Mouse (Mus musculus) heart, postnatal 0 days (tissue): ENCODE measurements around the gene Znrf1. TPM values are rescaled to one million over a fixed set of nuclear protein-coding genes. Genes with fewer than 3 reads are reported as not detected.

ENCODE experiments used
- ATAC-seq: fragments of 200-750 bp; cut with Nextera tagmentation; 2 replicates; pipeline ENCODE4 v1.8.0; 2017; ENCODE audit warnings: low read depth, moderate number of reproducible peaks, moderate library complexity; ENCODE audit not compliant: insufficient read depth
- DNase-seq: peaks from one replicate; pipeline ENCODE4 v3.0.0-alpha.2; 2016; ENCODE audit warnings: low spot score
- H3K27ac ChIP-seq: fragments of 300-500 bp; sonication (generic); 2 replicates; pipeline ENCODE4 v1.5.1; 2014; ENCODE audit warnings: low read depth, mild to moderate bottlenecking
- H3K27me3 ChIP-seq: fragments of 300-500 bp; sonication (generic); 2 replicates; pipeline ENCODE4 v1.6.1; 2014; ENCODE audit warnings: low read length, mixed read lengths; ENCODE audit not compliant: control insufficient read depth, insufficient read depth
- H3K36me3 ChIP-seq: fragments of 300-500 bp; sonication (generic); replicated peaks from 2 replicates; pipeline ENCODE4 v1.6.1; 2014; ENCODE audit warnings: low read length, mixed read lengths; ENCODE audit not compliant: control insufficient read depth, insufficient read depth
- H3K4me1 ChIP-seq: fragments of 300-500 bp; sonication (generic); 2 replicates; pipeline ENCODE4 v1.6.1; 2014; ENCODE audit warnings: antibody characterized with exemption; ENCODE audit not compliant: control insufficient read depth, insufficient read depth
- H3K4me2 ChIP-seq: fragments of 300-500 bp; sonication (generic); 2 replicates; pipeline ENCODE4 v1.6.1; 2014; ENCODE audit warnings: low read depth, mild to moderate bottlenecking, low read length, moderate library complexity
- H3K4me3 ChIP-seq: fragments of 300-500 bp; sonication (generic); 2 replicates; pipeline ENCODE4 v1.5.1; 2014; ENCODE audit warnings: low read depth, low read length
- H3K9ac ChIP-seq: fragments of 300-500 bp; sonication (generic); replicated peaks from 2 replicates; pipeline ENCODE4 v1.6.1; 2014; ENCODE audit warnings: low read depth, low read length, mixed read lengths
- H3K9me3 ChIP-seq: fragments of 300-500 bp; sonication (generic); replicated peaks from 2 replicates; pipeline ENCODE4 v1.6.1; 2016; ENCODE audit warnings: low read length; ENCODE audit not compliant: control insufficient read depth
- CTCF ChIP-seq: IDR thresholded peaks from 2 replicates; pipeline ENCODE4 v1.5.1; 2016; ENCODE audit warnings: antibody characterized with exemption, control low read depth, low read depth
- EP300 ChIP-seq: IDR thresholded peaks from 2 replicates; pipeline ENCODE4 v1.6.1; 2016; ENCODE audit warnings: antibody characterized with exemption, low read depth
- WGBS: fragments of 180-500 bp; shearing (Covaris S2); extraction: QIAGEN DNeasy Blood & Tissue Kit; methylation state at CpG from one replicate; pipeline ENCODE4 v1.1.7; 2014; 5-methylcytosine and 5-hydroxymethylcytosine counted together
- polyA plus RNA-seq: library from polyadenylated mRNA; unstranded; fragments of >200 nt; fragmentation: Nextera tagmentation; extraction: Ambion mirVana; gene quantifications from 2 replicates; pipeline ENCODE4 v1.2.1, GENCODE M21; 2015
- total RNA-seq: library from RNA; depleted of rRNA; stranded (reverse); fragments of >200 nt; gene quantifications from 2 replicates; pipeline ENCODE4 v1.2.3, GENCODE M21; 2014; ENCODE audit warnings: low replicate concordance

Gene Znrf1
- total and polyA plus RNA-seq, 2 experiments from 2014 or later, result 13.9 to 52.1 TPM

- Histone ChIP-seq H3K4me3 (no peak overlapping the region), H3K4me1 (peaks cover 33% of the 10 kb centered on the region)
Observed at GRCm38 (mm10) chr8:111564093-111564492, 28.2 kb downstream of the Znrf1 start.

GRCm38 (mm10) chr8:111565784-111566191, 29.9 kb downstream of the Znrf1 start:
- H3K27ac ChIP-seq, result peak overlapping the region; percentile 26; the same call in 1 of the 2 replicates
- H3K9me3 ChIP-seq, result no peaks in the 10 kb centered on the region
- no peak for TF ChIP-seq EP300
- TF ChIP-seq CTCF, result no peak
- no peak overlapping the region for H3K4me3 ChIP-seq
- ATAC-seq (no peak), DNase-seq (no peak)
- WGBS, result 24% methylated on average over 5 of the region's 5 CpGs
- no peaks in the 10 kb centered on the region for H3K27me3 ChIP-seq
- H3K9ac ChIP-seq, result no peak overlapping the region
- H3K36me3 ChIP-seq, result peaks cover 3% of the 10 kb centered on the region; the same call in 1 of the 2 replicates
- H3K4me2 ChIP-seq, result no peak overlapping the region
- H3K4me1 ChIP-seq, result peaks cover 30% of the 10 kb centered on the region

More at GRCm38 (mm10) chr8:111564093-111564492, 28.2 kb downstream of the Znrf1 start:
- Histone ChIP-seq H3K4me2 (no peak overlapping the region), H3K27ac (peak overlapping the region; percentile 66; the same call in 1 of the 2 replicates), H3K36me3 (peaks cover 3% of the 10 kb centered on the region; the same call in 1 of the 2 replicates), H3K27me3 (no peaks in the 10 kb centered on the region), H3K9ac (no peak overlapping the region), H3K9me3 (no peaks in the 10 kb centered on the region)
- no peak for TF ChIP-seq CTCF
- TF ChIP-seq EP300, result no peak
- ATAC-seq, result no peak
- WGBS, result 85% methylated on average over 2 of the region's 2 CpGs
- no peak for DNase-seq

- no peak for TF ChIP-seq CTCF
- TF ChIP-seq EP300, result no peak
- WGBS, result 64% methylated on average over 9 of the region's 9 CpGs
- DNase-seq, result no peak
- peaks cover 28% of the 10 kb centered on the region for H3K4me1 ChIP-seq
- H3K27me3 ChIP-seq, result no peaks in the 10 kb centered on the region
- peaks cover 3% of the 10 kb centered on the region; the same call in 1 of the 2 replicates for H3K36me3 ChIP-seq
- no peaks in the 10 kb centered on the region for H3K9me3 ChIP-seq
- H3K4me3 ChIP-seq, result no peak overlapping the region
- no peak overlapping the region for H3K4me2 ChIP-seq
- H3K9ac ChIP-seq, result no peak overlapping the region
- peak overlapping the region; percentile 26; the same call in 1 of the 2 replicates for H3K27ac ChIP-seq
- no peak for ATAC-seq
Observed at GRCm38 (mm10) chr8:111566326-111566725, 30.4 kb downstream of the Znrf1 start.

GRCm38 (mm10) chr8:111567571-111567970, 31.7 kb downstream of the Znrf1 start:
- TF ChIP-seq CTCF, result no peak
- no peak for TF ChIP-seq EP300
- H3K9me3 ChIP-seq, result no peaks in the 10 kb centered on the region
- H3K27ac ChIP-seq, result no peak overlapping the region
- no peak overlapping the region for H3K9ac ChIP-seq
- no peak overlapping the region for H3K4me2 ChIP-seq
- 47% methylated on average over 3 of the region's 3 CpGs for WGBS
- H3K4me1 ChIP-seq, result peaks cover 16% of the 10 kb centered on the region
- DNase-seq (no peak), ATAC-seq (no peak)
- no peaks in the 10 kb centered on the region for H3K27me3 ChIP-seq
- H3K4me3 ChIP-seq, result no peak overlapping the region
- H3K36me3 ChIP-seq, result peaks cover 3% of the 10 kb centered on the region; the same call in 1 of the 2 replicates

- 62% methylated on average over 3 of the region's 3 CpGs for WGBS
- H3K4me1 ChIP-seq, result peaks cover 16% of the 10 kb centered on the region
- no peaks in the 10 kb centered on the region for H3K27me3 ChIP-seq
- no peak overlapping the region for H3K4me3 ChIP-seq
- peaks cover 3% of the 10 kb centered on the region; the same call in 1 of the 2 replicates for H3K36me3 ChIP-seq
- peak overlapping the region; percentile 36; the same call in 1 of the 2 replicates for H3K27ac ChIP-seq
- no peak for ATAC-seq
- H3K4me2 ChIP-seq, result no peak overlapping the region
- no peak for DNase-seq
- no peak overlapping the region for H3K9ac ChIP-seq
- TF ChIP-seq EP300 (no peak), CTCF (no peak)
- H3K9me3 ChIP-seq, result no peaks in the 10 kb centered on the region
Observed at GRCm38 (mm10) chr8:111568029-111568428, 32.1 kb downstream of the Znrf1 start.

- WGBS, result 81% methylated on average over 4 of the region's 4 CpGs
- no peak overlapping the region for H3K4me2 ChIP-seq
- no peak overlapping the region for H3K27ac ChIP-seq
- DNase-seq (no peak), ATAC-seq (no peak)
- no peaks in the 10 kb centered on the region for H3K9me3 ChIP-seq
- H3K4me3 ChIP-seq, result no peak overlapping the region
- H3K27me3 ChIP-seq, result no peaks in the 10 kb centered on the region
- peaks cover 22% of the 10 kb centered on the region for H3K4me1 ChIP-seq
- no peak for TF ChIP-seq EP300
- TF ChIP-seq CTCF, result no peak
- H3K9ac ChIP-seq, result no peak overlapping the region
- no peaks in the 10 kb centered on the region for H3K36me3 ChIP-seq
Observed at GRCm38 (mm10) chr8:111569926-111570325, 34.0 kb downstream of the Znrf1 start.
